Mouse (Mus musculus) lung, postnatal 0 days (tissue): ENCODE results near the gene Bfsp2.

Experiments used
- CTCF ChIP-seq: IDR thresholded peaks from 2 replicates; pipeline ENCODE4 v1.5.1; 2016; ENCODE audit warnings: antibody characterized with exemption, mild to moderate bottlenecking
- EP300 ChIP-seq: IDR thresholded peaks from 2 replicates; pipeline ENCODE4 v1.6.1; 2016; ENCODE audit warnings: antibody characterized with exemption, mild to moderate bottlenecking, control low read depth

- TF ChIP-seq CTCF (no peak), EP300 (no peak)
Observed at GRCm38 (mm10) chr9:103463833-103464232, 16.4 kb downstream of the Bfsp2 start.
